Mouse (Mus musculus): Measurements from ENCODE around the gene Gsta1. TPM values are rescaled to one million over a fixed set of nuclear protein-coding genes. Genes with fewer than 3 reads are reported as not detected.

Gsta1 gene
- polyA plus RNA-seq, 1 experiment from 2014 or later = not detected

GRCm38 (mm10) chr9:78197801-78198200, 32.7 kb upstream of the Gsta1 start:
- 96% methylated on average over 9 of the region's 9 CpGs for WGBS

GRCm38 (mm10) chr9:78204194-78204593, 26.3 kb upstream of the Gsta1 start:
- Histone ChIP-seq H3K27me3 (ENCODE audit: control insufficient read depth, insufficient read depth, low read length) (no peaks in the 10 kb centered on the region), H3K4me3 (ENCODE audit: low read depth, low read length) (no peak overlapping the region), H3K36me3 (ENCODE audit: control insufficient read depth, insufficient read depth, low read length) (no peaks in the 10 kb centered on the region), H3K27ac (ENCODE audit: low read depth, low read length) (no peak overlapping the region), H3K9ac (replicated peaks; ENCODE audit: low read depth, low read length) (no peak overlapping the region), H3K4me2 (ENCODE audit: low read depth, low read length) (no peak overlapping the region), H3K4me1 (ENCODE audit: control insufficient read depth, insufficient read depth, low read length) (no peaks in the 10 kb centered on the region), H3K9me3 (ENCODE audit: control insufficient read depth, low read length) (no peaks in the 10 kb centered on the region)
- 87% methylated on average over 6 of the region's 6 CpGs for WGBS
- no peak for ATAC-seq (ENCODE audit: low read depth)

More at GRCm38 (mm10) chr9:78197801-78198200, 32.7 kb upstream of the Gsta1 start:
- no peaks in the 10 kb centered on the region for H3K4me1 ChIP-seq (ENCODE audit: control insufficient read depth, insufficient read depth, low read length)
- H3K36me3 ChIP-seq (ENCODE audit: control insufficient read depth, insufficient read depth, low read length) = no peaks in the 10 kb centered on the region
- H3K9me3 ChIP-seq (ENCODE audit: control insufficient read depth, low read length) = no peaks in the 10 kb centered on the region
- H3K4me3 ChIP-seq (ENCODE audit: low read depth, low read length) = no peak overlapping the region
- H3K9ac ChIP-seq (replicated peaks; ENCODE audit: low read depth, low read length) = no peak overlapping the region
- no peak overlapping the region for H3K27ac ChIP-seq (ENCODE audit: low read depth, low read length)
- H3K27me3 ChIP-seq (ENCODE audit: control insufficient read depth, insufficient read depth, low read length) = no peaks in the 10 kb centered on the region
- H3K4me2 ChIP-seq (ENCODE audit: low read depth, low read length) = no peak overlapping the region
- no peak for ATAC-seq (ENCODE audit: low read depth)

- ATAC-seq (ENCODE audit: low read depth) = no peak
- H3K27ac ChIP-seq (ENCODE audit: low read depth, low read length) = no peak overlapping the region
Measured at GRCm38 (mm10) chr9:78208956-78209355, 21.5 kb upstream of the Gsta1 start.

GRCm38 (mm10) chr9:78210079-78210478, 20.4 kb upstream of the Gsta1 start:
- Histone ChIP-seq H3K4me2 (ENCODE audit: low read depth, low read length) (no peak overlapping the region), H3K9ac (replicated peaks; ENCODE audit: low read depth, low read length) (no peak overlapping the region), H3K9me3 (ENCODE audit: control insufficient read depth, low read length) (no peaks in the 10 kb centered on the region), H3K4me3 (ENCODE audit: low read depth, low read length) (no peak overlapping the region), H3K27me3 (ENCODE audit: control insufficient read depth, insufficient read depth, low read length) (no peaks in the 10 kb centered on the region), H3K27ac (ENCODE audit: low read depth, low read length) (no peak overlapping the region), H3K36me3 (ENCODE audit: control insufficient read depth, insufficient read depth, low read length) (no peaks in the 10 kb centered on the region), H3K4me1 (ENCODE audit: control insufficient read depth, insufficient read depth, low read length) (no peaks in the 10 kb centered on the region)
- ATAC-seq (ENCODE audit: low read depth) = no peak
- WGBS = 99% methylated on average over 3 of the region's 3 CpGs

More at GRCm38 (mm10) chr9:78208956-78209355, 21.5 kb upstream of the Gsta1 start:
- Histone ChIP-seq H3K4me3 (ENCODE audit: low read depth, low read length) (no peak overlapping the region), H3K4me1 (ENCODE audit: control insufficient read depth, insufficient read depth, low read length) (no peaks in the 10 kb centered on the region), H3K4me2 (ENCODE audit: low read depth, low read length) (no peak overlapping the region), H3K9ac (replicated peaks; ENCODE audit: low read depth, low read length) (no peak overlapping the region), H3K27me3 (ENCODE audit: control insufficient read depth, insufficient read depth, low read length) (no peaks in the 10 kb centered on the region), H3K36me3 (ENCODE audit: control insufficient read depth, insufficient read depth, low read length) (no peaks in the 10 kb centered on the region), H3K9me3 (ENCODE audit: control insufficient read depth, low read length) (no peaks in the 10 kb centered on the region)
- WGBS = 80% methylated on average over 4 of the region's 4 CpGs

GRCm38 (mm10) chr9:78210821-78211220, 19.6 kb upstream of the Gsta1 start:
- Histone ChIP-seq H3K4me3 (ENCODE audit: low read depth, low read length) (no peak overlapping the region), H3K27ac (ENCODE audit: low read depth, low read length) (no peak overlapping the region), H3K9ac (replicated peaks; ENCODE audit: low read depth, low read length) (no peak overlapping the region), H3K36me3 (ENCODE audit: control insufficient read depth, insufficient read depth, low read length) (no peaks in the 10 kb centered on the region), H3K4me1 (ENCODE audit: control insufficient read depth, insufficient read depth, low read length) (no peaks in the 10 kb centered on the region), H3K4me2 (ENCODE audit: low read depth, low read length) (no peak overlapping the region), H3K27me3 (ENCODE audit: control insufficient read depth, insufficient read depth, low read length) (no peaks in the 10 kb centered on the region), H3K9me3 (ENCODE audit: control insufficient read depth, low read length) (no peaks in the 10 kb centered on the region)
- 93% methylated on average over 2 of the region's 2 CpGs for WGBS
- no peak for ATAC-seq (ENCODE audit: low read depth)

- WGBS = 90% methylated on average over 3 of the region's 3 CpGs
- H3K9ac ChIP-seq (replicated peaks; ENCODE audit: low read depth, low read length) = no peak overlapping the region
- no peak for ATAC-seq (ENCODE audit: low read depth)
- H3K4me2 ChIP-seq (ENCODE audit: low read depth, low read length) = no peak overlapping the region
- H3K4me3 ChIP-seq (ENCODE audit: low read depth, low read length) = no peak overlapping the region
- no peaks in the 10 kb centered on the region for H3K4me1 ChIP-seq (ENCODE audit: control insufficient read depth, insufficient read depth, low read length)
- no peaks in the 10 kb centered on the region for H3K9me3 ChIP-seq (ENCODE audit: control insufficient read depth, low read length)
- H3K27ac ChIP-seq (ENCODE audit: low read depth, low read length) = no peak overlapping the region
- no peaks in the 10 kb centered on the region for H3K27me3 ChIP-seq (ENCODE audit: control insufficient read depth, insufficient read depth, low read length)
- no peaks in the 10 kb centered on the region for H3K36me3 ChIP-seq (ENCODE audit: control insufficient read depth, insufficient read depth, low read length)
Measured at GRCm38 (mm10) chr9:78211521-78211920, 18.9 kb upstream of the Gsta1 start.

GRCm38 (mm10) chr9:78212341-78213049, 18.0 kb upstream of the Gsta1 start:
- no peak for ATAC-seq (ENCODE audit: low read depth)
- H3K4me1 ChIP-seq (ENCODE audit: control insufficient read depth, insufficient read depth, low read length) = no peaks in the 10 kb centered on the region
- H3K9ac ChIP-seq (replicated peaks; ENCODE audit: low read depth, low read length) = no peak overlapping the region
- no peak overlapping the region for H3K4me2 ChIP-seq (ENCODE audit: low read depth, low read length)
- no peaks in the 10 kb centered on the region for H3K36me3 ChIP-seq (ENCODE audit: control insufficient read depth, insufficient read depth, low read length)
- no peaks in the 10 kb centered on the region for H3K27me3 ChIP-seq (ENCODE audit: control insufficient read depth, insufficient read depth, low read length)
- 87% methylated on average over 7 of the region's 7 CpGs for WGBS
- H3K4me3 ChIP-seq (ENCODE audit: low read depth, low read length) = no peak overlapping the region
- H3K9me3 ChIP-seq (ENCODE audit: control insufficient read depth, low read length) = no peaks in the 10 kb centered on the region
- no peak overlapping the region for H3K27ac ChIP-seq (ENCODE audit: low read depth, low read length)

- WGBS = 85% methylated on average over 4 of the region's 4 CpGs
- Histone ChIP-seq H3K27ac (ENCODE audit: low read depth, low read length) (no peak overlapping the region), H3K4me2 (ENCODE audit: low read depth, low read length) (no peak overlapping the region), H3K27me3 (ENCODE audit: control insufficient read depth, insufficient read depth, low read length) (no peaks in the 10 kb centered on the region), H3K9me3 (ENCODE audit: control insufficient read depth, low read length) (no peaks in the 10 kb centered on the region), H3K4me3 (ENCODE audit: low read depth, low read length) (no peak overlapping the region), H3K36me3 (ENCODE audit: control insufficient read depth, insufficient read depth, low read length) (no peaks in the 10 kb centered on the region), H3K4me1 (ENCODE audit: control insufficient read depth, insufficient read depth, low read length) (no peaks in the 10 kb centered on the region), H3K9ac (replicated peaks; ENCODE audit: low read depth, low read length) (no peak overlapping the region)
- no peak for ATAC-seq (ENCODE audit: low read depth)
Measured at GRCm38 (mm10) chr9:78217074-78217473, 13.4 kb upstream of the Gsta1 start.

GRCm38 (mm10) chr9:78222616-78223015, 7.8 kb upstream of the Gsta1 start:
- WGBS = 73% methylated on average over 8 of the region's 8 CpGs
- Histone ChIP-seq H3K4me2 (ENCODE audit: low read depth, low read length) (no peak overlapping the region), H3K4me1 (ENCODE audit: control insufficient read depth, insufficient read depth, low read length) (no peaks in the 10 kb centered on the region), H3K9ac (replicated peaks; ENCODE audit: low read depth, low read length) (no peak overlapping the region), H3K4me3 (ENCODE audit: low read depth, low read length) (no peak overlapping the region), H3K27ac (ENCODE audit: low read depth, low read length) (no peak overlapping the region), H3K27me3 (ENCODE audit: control insufficient read depth, insufficient read depth, low read length) (no peaks in the 10 kb centered on the region), H3K36me3 (ENCODE audit: control insufficient read depth, insufficient read depth, low read length) (no peaks in the 10 kb centered on the region), H3K9me3 (ENCODE audit: control insufficient read depth, low read length) (no peaks in the 10 kb centered on the region)
- no peak for ATAC-seq (ENCODE audit: low read depth)
